Mouse (Mus musculus) megakaryocyte, embryonic 14.5 days (primary cell): Measurements from ENCODE around the gene Lrch3. TPM values are rescaled to one million over a fixed set of nuclear protein-coding genes. Genes with fewer than 3 reads are reported as not detected.
A peak's percentile ranks its signal among the peaks of the same experiment; 100 is the strongest.
"Not testable (repeated sequence)": the region's sequence is repeated elsewhere in the genome, so short reads cannot be mapped to it uniquely, and the experiment has no call there.

Source experiments
- H3K27me3 ChIP-seq: replicated peaks from 2 replicates; pipeline ENCODE3; 2012; ENCODE audit warnings: inconsistent platforms
- H3K36me3 ChIP-seq: replicated peaks from 2 replicates; pipeline ENCODE3; 2012; ENCODE audit warnings: low read length, inconsistent platforms, mixed read lengths
- H3K4me1 ChIP-seq: 2 replicates; pipeline ENCODE4 v1.6.1; 2012; ENCODE audit warnings: inconsistent platforms
- H3K4me3 ChIP-seq: replicated peaks from 2 replicates; pipeline ENCODE3; 2012; ENCODE audit warnings: moderate library complexity, mild to moderate bottlenecking, inconsistent platforms
- H3K9me3 ChIP-seq: 2 replicates; pipeline ENCODE4 v1.6.1; 2012; ENCODE audit warnings: inconsistent platforms
- FLI1 ChIP-seq: IDR thresholded peaks from 2 replicates; pipeline ENCODE4 v1.6.1; 2012; ENCODE audit warnings: low read length, inconsistent platforms, mixed read lengths
- GATA1 ChIP-seq: IDR thresholded peaks from 3 replicates; pipeline ENCODE4 v1.6.1; 2012; ENCODE audit warnings: mixed read lengths, low read length, inconsistent platforms, borderline replicate concordance
- polyA plus RNA-seq: library from polyadenylated mRNA; stranded (reverse); fragments of >175 nt; gene quantifications from 2 replicates; pipeline ENCODE4 v1.2.3, GENCODE M21; 2012; ENCODE audit warnings: low replicate concordance; ENCODE audit not compliant: insufficient read depth

The Lrch3 gene
- polyA plus RNA-seq, 1 experiment = 2.7 TPM

- no peaks in the 10 kb centered on the region for H3K27me3 ChIP-seq
Observed at GRCm38 (mm10) chr16:32906186-32906585, 7.7 kb upstream of the Lrch3 start.

GRCm38 (mm10) chr16:32906727-32907126, 7.2 kb upstream of the Lrch3 start:
- H3K36me3 ChIP-seq = peaks cover 47% of the 10 kb centered on the region
- no peak for TF ChIP-seq FLI1
- TF ChIP-seq GATA1 = no peak

More at GRCm38 (mm10) chr16:32906186-32906585, 7.7 kb upstream of the Lrch3 start:
- no peak overlapping the region for H3K4me3 ChIP-seq
- H3K9me3 ChIP-seq = no peaks in the 10 kb centered on the region
- peaks cover 23% of the 10 kb centered on the region for H3K4me1 ChIP-seq
- TF ChIP-seq GATA1 (no peak), FLI1 (no peak)
- peaks cover 52% of the 10 kb centered on the region for H3K36me3 ChIP-seq

GRCm38 (mm10) chr16:32913212-32913611, 688 bp upstream of the Lrch3 start:
- Histone ChIP-seq H3K4me3 (no peak overlapping the region), H3K27me3 (no peaks in the 10 kb centered on the region), H3K4me1 (peaks cover 53% of the 10 kb centered on the region), H3K9me3 (no peaks in the 10 kb centered on the region), H3K36me3 (peaks cover under 1% of the 10 kb centered on the region)
- TF ChIP-seq GATA1 = no peak
- TF ChIP-seq FLI1 = no peak

More at GRCm38 (mm10) chr16:32906727-32907126, 7.2 kb upstream of the Lrch3 start:
- Histone ChIP-seq H3K4me1 (peaks cover 25% of the 10 kb centered on the region), H3K4me3 (no peak overlapping the region), H3K9me3 (no peaks in the 10 kb centered on the region), H3K27me3 (no peaks in the 10 kb centered on the region)

GRCm38 (mm10) chr16:32915292-32916068, 1.6 kb downstream of the Lrch3 start:
- H3K36me3 ChIP-seq = peaks cover 16% of the 10 kb centered on the region
- peaks cover 43% of the 10 kb centered on the region for H3K4me1 ChIP-seq
- peak overlapping the region; percentile 99 for H3K4me3 ChIP-seq
- H3K9me3 ChIP-seq = no peaks in the 10 kb centered on the region
- H3K27me3 ChIP-seq = no peaks in the 10 kb centered on the region
- no peak for TF ChIP-seq FLI1
- no peak for TF ChIP-seq GATA1

GRCm38 (mm10) chr16:32926629-32927028, 12.7 kb downstream of the Lrch3 start:
- H3K27me3 ChIP-seq, H3K9me3 ChIP-seq, H3K4me3 ChIP-seq: not testable (repeated sequence)
- Histone ChIP-seq H3K36me3 (peaks cover 29% of the 10 kb centered on the region), H3K4me1 (peaks cover 37% of the 10 kb centered on the region)

GRCm38 (mm10) chr16:32927044-32927443, 13.1 kb downstream of the Lrch3 start:
- H3K9me3 ChIP-seq = no peaks in the 10 kb centered on the region; the same call in 1 of the 2 replicates
- TF ChIP-seq GATA1 (no peak), FLI1 (no peak)
- no peak overlapping the region for H3K4me3 ChIP-seq
- peaks cover 40% of the 10 kb centered on the region for H3K4me1 ChIP-seq
- peaks cover 31% of the 10 kb centered on the region for H3K36me3 ChIP-seq
- no peaks in the 10 kb centered on the region for H3K27me3 ChIP-seq

- Histone ChIP-seq H3K9me3 (no peaks in the 10 kb centered on the region), H3K4me3 (no peak overlapping the region), H3K27me3 (no peaks in the 10 kb centered on the region), H3K4me1 (peaks cover 62% of the 10 kb centered on the region), H3K36me3 (peaks cover 39% of the 10 kb centered on the region)
- TF ChIP-seq FLI1 (no peak), GATA1 (no peak)
Observed at GRCm38 (mm10) chr16:32929918-32930317, 16.0 kb downstream of the Lrch3 start.

- Histone ChIP-seq H3K27me3 (no peaks in the 10 kb centered on the region), H3K36me3 (peaks cover 29% of the 10 kb centered on the region), H3K9me3 (no peaks in the 10 kb centered on the region), H3K4me1 (peaks cover 60% of the 10 kb centered on the region), H3K4me3 (no peak overlapping the region)
- TF ChIP-seq GATA1 (no peak), FLI1 (no peak)
Observed at GRCm38 (mm10) chr16:32934470-32934869, 20.6 kb downstream of the Lrch3 start.

- Histone ChIP-seq H3K27me3 (no peaks in the 10 kb centered on the region), H3K4me1 (peaks cover 59% of the 10 kb centered on the region), H3K9me3 (no peaks in the 10 kb centered on the region), H3K4me3 (peak overlapping the region; percentile 24), H3K36me3 (peaks cover 29% of the 10 kb centered on the region)
- TF ChIP-seq GATA1 (no peak), FLI1 (no peak)
Observed at GRCm38 (mm10) chr16:32935088-32935487, 21.2 kb downstream of the Lrch3 start.

GRCm38 (mm10) chr16:32937358-32937757, 23.5 kb downstream of the Lrch3 start:
- H3K36me3 ChIP-seq = peaks cover 30% of the 10 kb centered on the region
- TF ChIP-seq GATA1 (no peak), FLI1 (no peak)

GRCm38 (mm10) chr16:32939301-32939700, 25.4 kb downstream of the Lrch3 start:
- H3K4me3 ChIP-seq, H3K27me3 ChIP-seq: not testable (repeated sequence)
- Histone ChIP-seq H3K4me1 (peaks cover 40% of the 10 kb centered on the region), H3K36me3 (peaks cover 31% of the 10 kb centered on the region), H3K9me3 (peaks cover 12% of the 10 kb centered on the region)

More at GRCm38 (mm10) chr16:32937358-32937757, 23.5 kb downstream of the Lrch3 start:
- peaks cover 7% of the 10 kb centered on the region for H3K9me3 ChIP-seq
- H3K4me3 ChIP-seq = no peak overlapping the region
- peaks cover 53% of the 10 kb centered on the region for H3K4me1 ChIP-seq
- no peaks in the 10 kb centered on the region for H3K27me3 ChIP-seq

GRCm38 (mm10) chr16:32939716-32940115, 25.8 kb downstream of the Lrch3 start:
- not testable (repeated sequence) for H3K27me3 ChIP-seq, H3K4me3 ChIP-seq
- H3K36me3 ChIP-seq = peaks cover 32% of the 10 kb centered on the region
- H3K4me1 ChIP-seq = peaks cover 36% of the 10 kb centered on the region
- H3K9me3 ChIP-seq = peaks cover 12% of the 10 kb centered on the region

GRCm38 (mm10) chr16:32941226-32941625, 27.3 kb downstream of the Lrch3 start:
- peaks cover 18% of the 10 kb centered on the region for H3K9me3 ChIP-seq
- peaks cover 20% of the 10 kb centered on the region for H3K4me1 ChIP-seq
- H3K27me3 ChIP-seq, H3K4me3 ChIP-seq: not testable (repeated sequence)
- peaks cover 34% of the 10 kb centered on the region for H3K36me3 ChIP-seq
